18 mouse cellular contexts compared by ENCODE assay signal in the genomic region with DNA sequence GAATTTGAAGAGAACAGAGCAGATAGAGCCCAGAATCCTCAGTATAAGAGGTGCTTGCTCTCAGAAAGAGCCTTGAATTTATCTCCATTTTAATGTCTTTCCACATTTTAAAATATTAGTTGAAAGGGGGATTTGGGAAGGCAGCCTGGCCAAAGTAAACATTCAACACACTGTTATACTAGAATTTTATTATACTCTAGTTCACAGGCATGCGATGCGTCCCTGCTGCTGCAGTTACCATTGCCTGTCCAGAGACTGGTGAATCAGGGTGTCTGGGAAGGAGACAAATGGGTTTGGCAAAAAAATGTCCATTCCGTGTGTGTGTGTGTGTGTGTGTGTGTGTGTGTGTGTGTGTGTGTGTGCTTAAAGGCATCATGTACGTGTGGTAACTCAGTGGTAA.
A peak's percentile ranks its signal among the peaks of the same experiment; 100 is the strongest.
DNase-seq lines count a peak whose midpoint lies in the region; ATAC-seq and TF ChIP-seq lines count a peak whose summit lies in the region.
"Had no signal": no experiment of that assay in that cellular context is flagged by ENCODE, and none has a peak within 500 bp of the region (broad histone marks: within the 10 kb centered on the region; RNA-seq: fewer than 3 reads in every experiment).

No protein-coding gene starts in this region.

- no peaks in the 10 kb centered on the region for H3K36me3 ChIP-seq in heart, embryonic 12.5 days
- no peaks in the 10 kb centered on the region for H3K36me3 ChIP-seq in stomach, postnatal 0 days (ENCODE audit: control insufficient read depth, insufficient read depth, low read length)
- H3K36me3 ChIP-seq: forebrain, embryonic 15.5 days; hindbrain, embryonic 13.5 days; limb, embryonic 10.5 days; liver, embryonic 13.5 days; neural tube, embryonic 15.5 days had no signal

- 71% methylated on average over 4 of the region's 4 CpGs for WGBS in heart, embryonic 12.5 days
- WGBS in lung, adult 2 months = 46% methylated on average over 4 of the region's 4 CpGs
- 31% methylated on average over 4 of the region's 4 CpGs for WGBS in stomach, postnatal 0 days

- no peak overlapping the region for H3K4me2 ChIP-seq in heart, embryonic 12.5 days
- no peak overlapping the region for H3K4me2 ChIP-seq in stomach, postnatal 0 days (replicated peaks; ENCODE audit: low read depth)
- H3K4me2 ChIP-seq: forebrain, embryonic 15.5 days; hindbrain, embryonic 13.5 days; liver, embryonic 13.5 days; midbrain, embryonic 11.5 days; neural tube, embryonic 15.5 days had no signal

- no peak overlapping the region; the same call in 1 of the 2 replicates for H3K27ac ChIP-seq in heart, embryonic 12.5 days (ENCODE audit: poor library complexity, severe bottlenecking)
- H3K27ac ChIP-seq in stomach, postnatal 0 days (replicated peaks) = no peak overlapping the region
- H3K27ac ChIP-seq: forebrain, embryonic 15.5 days; hindbrain, embryonic 13.5 days; liver, embryonic 13.5 days; macrophage; neural tube, embryonic 15.5 days had no signal

- H3K4me3 ChIP-seq in heart, embryonic 12.5 days = no peak overlapping the region
- H3K4me3 ChIP-seq in lung, adult 2 months (replicated peaks; ENCODE audit: extremely low read depth, low read depth, low read length) = no peak overlapping the region
- no peak overlapping the region for H3K4me3 ChIP-seq in stomach, postnatal 0 days (ENCODE audit: low read depth, low read length)
- H3K4me3 ChIP-seq: forebrain, embryonic 15.5 days; hindbrain, embryonic 13.5 days; limb, embryonic 10.5 days; liver, embryonic 13.5 days; neural tube, embryonic 15.5 days had no signal

- no peak for TF ChIP-seq EP300 in stomach, postnatal 0 days (optimal IDR thresholded peaks at IDR 0.05)

- H3K4me1 ChIP-seq in heart, embryonic 12.5 days (replicated peaks) = no peaks in the 10 kb centered on the region
- H3K4me1 ChIP-seq in lung, adult 2 months (ENCODE audit: control insufficient read depth, insufficient read depth, low read length) = no peaks in the 10 kb centered on the region
- H3K4me1 ChIP-seq in stomach, postnatal 0 days (replicated peaks; ENCODE audit: control insufficient read depth, insufficient read depth) = no peaks in the 10 kb centered on the region
- H3K4me1 ChIP-seq: forebrain, embryonic 15.5 days; hindbrain, embryonic 13.5 days; liver, embryonic 13.5 days had no signal

- intact Hi-C loops in heart, postnatal 10 days (cut with DNase I) = loop anchor here (10.0 kb wide), 2 partner anchors 668 to 1058 kb away; no protein-coding TSS in a partner anchor

- H3K9ac ChIP-seq in heart, embryonic 12.5 days = no peak overlapping the region
- H3K9ac ChIP-seq in stomach, postnatal 0 days (ENCODE audit: low read length) = no peak overlapping the region
- H3K9ac ChIP-seq: forebrain, embryonic 15.5 days; hindbrain, embryonic 13.5 days; liver, embryonic 13.5 days; neural tube, embryonic 15.5 days had no signal

- no peak for TF ChIP-seq CTCF in lung, adult 2 months (IDR thresholded peaks at IDR 0.05; ENCODE audit: insufficient read depth, low read length)
- TF ChIP-seq CTCF in stomach, postnatal 0 days (IDR thresholded peaks at IDR 0.05; ENCODE audit: low read depth) = no peak

- no peak for ATAC-seq in heart, embryonic 12.5 days (ENCODE audit: insufficient number of reproducible peaks, low FRiP score)
- ATAC-seq in stomach, postnatal 0 days (ENCODE audit: low FRiP score, low TSS enrichment) = no peak
- ATAC-seq: forebrain, embryonic 15.5 days had no signal

- DNase-seq in heart, postnatal 10 days = peak; percentile 13 to 22
- peak; percentile 47 for DNase-seq in kidney, postnatal 14 days
- no peak for DNase-seq in kidney, postnatal 36 days
- DNase-seq in lung, postnatal 10 days = peak; percentile 19
- no peak for DNase-seq in lung, adult 2 months
- peak; percentile 16 for DNase-seq in stomach, postnatal 0 days (ENCODE audit: low spot score)
- no peak for DNase-seq in testis, postnatal 10 days (ENCODE audit: low spot score)
- DNase-seq: cerebellum, adult 2 months; liver, embryonic 13.5 days; right cerebral cortex, postnatal 4 days; thymus, adult 2 months had no signal

- no peaks in the 10 kb centered on the region for H3K9me3 ChIP-seq in heart, embryonic 12.5 days (replicated peaks)
- H3K9me3 ChIP-seq in stomach, postnatal 0 days (ENCODE audit: control insufficient read depth, low read length) = no peaks in the 10 kb centered on the region
- H3K9me3 ChIP-seq: forebrain, embryonic 15.5 days; hindbrain, embryonic 13.5 days; limb, embryonic 10.5 days; liver, embryonic 13.5 days; neural tube, embryonic 15.5 days had no signal

- no peak for TF ChIP-seq POLR2A in lung, adult 2 months (IDR thresholded peaks at IDR 0.05; ENCODE audit: borderline replicate concordance, extremely low read depth, low read depth, low read length)

- H3K27me3 ChIP-seq in heart, embryonic 12.5 days (replicated peaks) = no peaks in the 10 kb centered on the region
- no peaks in the 10 kb centered on the region for H3K27me3 ChIP-seq in stomach, postnatal 0 days (ENCODE audit: control insufficient read depth, insufficient read depth, low read length)
- H3K27me3 ChIP-seq: forebrain, embryonic 15.5 days; hindbrain, embryonic 13.5 days; liver, embryonic 13.5 days; neural tube, embryonic 15.5 days had no signal

Comparison
In these comparisons a context has a peak if more than half of its experiments do, and no peak if none do; other contexts are left out.
1. DNase-seq: peak in heart, postnatal 10 days (2 of 2), kidney, postnatal 14 days (single experiment), lung, postnatal 10 days (single experiment) and stomach, postnatal 0 days (single experiment); none in kidney, postnatal 36 days (0 of 2), lung, adult 2 months (single experiment) and testis, postnatal 10 days (single experiment).